Mouse (Mus musculus) midbrain, embryonic 16.5 days (tissue): ENCODE measurements around the gene Olfr279. TPM values are rescaled to one million over a fixed set of nuclear protein-coding genes. Genes with fewer than 3 reads are reported as not detected.

Experiments used
- ATAC-seq: fragments of 200-750 bp; cut with Nextera tagmentation; 2 replicates; pipeline ENCODE4 v1.8.0; 2017; ENCODE audit warnings: moderate TSS enrichment
- H3K27ac ChIP-seq: fragments of 300-500 bp; sonication (generic); 2 replicates; pipeline ENCODE4 v1.5.1; 2014; ENCODE audit warnings: mild to moderate bottlenecking, low read length, mixed read lengths
- H3K27me3 ChIP-seq: fragments of 300-500 bp; sonication (generic); 2 replicates; pipeline ENCODE4 v1.6.1; 2014; ENCODE audit warnings: low read depth, low read length, mixed read lengths; ENCODE audit not compliant: control insufficient read depth, insufficient read depth
- H3K36me3 ChIP-seq: fragments of 300-500 bp; sonication (generic); 2 replicates; pipeline ENCODE4 v1.6.1; 2014; ENCODE audit warnings: mild to moderate bottlenecking, low read length, moderate library complexity, mixed read lengths; ENCODE audit not compliant: control insufficient read depth, insufficient read depth
- H3K4me1 ChIP-seq: fragments of 300-500 bp; sonication (generic); 2 replicates; pipeline ENCODE4 v1.6.1; 2014; ENCODE audit warnings: mild to moderate bottlenecking, low read length, mixed read lengths; ENCODE audit not compliant: control insufficient read depth, insufficient read depth
- H3K4me2 ChIP-seq: fragments of 300-500 bp; sonication (generic); 2 replicates; pipeline ENCODE4 v1.6.1; 2014; ENCODE audit warnings: mild to moderate bottlenecking, low read length, mixed read lengths
- H3K4me3 ChIP-seq: fragments of 300-500 bp; sonication (generic); 2 replicates; pipeline ENCODE4 v1.5.1; 2014; ENCODE audit warnings: low read depth, mild to moderate bottlenecking, low read length, moderate library complexity, mixed read lengths
- H3K9ac ChIP-seq: fragments of 300-500 bp; sonication (generic); 2 replicates; pipeline ENCODE4 v1.6.1; 2014; ENCODE audit warnings: low read depth, low read length, mixed read lengths
- H3K9me3 ChIP-seq: fragments of 300-500 bp; sonication (generic); replicated peaks from 2 replicates; pipeline ENCODE4 v1.6.1; 2014; ENCODE audit warnings: mild to moderate bottlenecking, low read length, mixed read lengths; ENCODE audit not compliant: control insufficient read depth, poor library complexity, severe bottlenecking
- WGBS: fragments of 180-500 bp; shearing (Covaris S2); extraction: QIAGEN DNeasy Blood & Tissue Kit; methylation state at CpG from one replicate; pipeline ENCODE4 v1.1.7; 2014; 5-methylcytosine and 5-hydroxymethylcytosine counted together
- polyA plus RNA-seq: library from polyadenylated mRNA; unstranded; fragments of >200 nt; fragmentation: Nextera tagmentation; extraction: Ambion mirVana; gene quantifications from 2 replicates; pipeline ENCODE4 v1.2.1, GENCODE M21; 2015

Gene Olfr279
- polyA plus RNA-seq, 1 experiment from 2014 or later: not detected

DNA sequence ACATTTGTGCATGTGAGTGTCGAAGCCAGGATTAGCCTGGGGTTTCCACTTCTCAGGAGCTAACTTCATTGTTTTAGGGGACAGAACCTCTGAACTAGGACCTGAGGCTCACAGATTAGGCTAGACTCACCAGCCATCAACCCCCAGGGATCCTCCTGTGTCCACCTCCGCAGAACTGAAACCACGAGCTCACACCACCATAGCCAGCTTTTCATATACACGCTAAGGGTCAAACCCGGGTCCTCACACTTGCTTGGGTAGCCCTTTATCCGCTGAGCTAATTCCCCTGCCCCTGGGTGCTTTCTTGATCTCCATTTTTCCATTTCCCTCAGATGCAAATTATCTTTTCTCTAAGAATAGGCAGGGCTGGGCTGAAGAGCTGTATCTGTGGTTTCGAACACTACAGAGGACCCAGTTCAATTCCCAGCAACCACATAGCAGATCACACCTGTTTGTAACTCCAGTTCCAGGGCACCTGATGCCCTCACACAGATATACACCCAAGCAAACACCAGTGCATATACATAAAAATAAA, 12.6 kb upstream of the Olfr279 start:
- Histone ChIP-seq H3K9me3 (no peaks in the 10 kb centered on the region), H3K4me1 (no peaks in the 10 kb centered on the region), H3K4me2 (no peak overlapping the region), H3K27ac (no peak overlapping the region), H3K27me3 (no peaks in the 10 kb centered on the region), H3K36me3 (no peaks in the 10 kb centered on the region), H3K9ac (no peak overlapping the region), H3K4me3 (no peak overlapping the region)
- ATAC-seq: no peak
- 58% methylated on average over 7 of the region's 7 CpGs for WGBS

DNA sequence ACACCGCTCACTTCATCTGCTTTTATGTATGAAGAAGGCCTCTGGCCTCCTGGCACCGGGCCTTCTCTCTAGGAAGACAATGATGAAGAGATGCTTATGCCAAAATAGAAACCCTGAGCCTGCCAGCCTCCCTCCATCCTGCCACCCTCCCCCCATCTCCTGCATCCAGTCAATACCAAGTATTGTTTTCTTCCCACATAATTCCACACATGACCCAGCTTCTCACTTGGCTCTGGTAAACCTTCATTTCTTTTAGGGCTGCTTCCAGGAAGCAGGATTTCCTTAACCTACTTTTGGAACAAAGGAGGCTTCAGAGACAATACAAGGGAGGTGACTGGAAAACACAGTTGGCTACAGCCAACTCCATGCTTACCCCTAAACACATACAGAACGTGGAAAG, 9.5 kb upstream of the Olfr279 start, which contains the start of gene Lalba:
TSS of gene Lalba (minus strand) at position 21 of the 400 bp plus-strand sequence.
- Histone ChIP-seq H3K4me3 (no peak within 1 kb of the TSS), H3K4me1 (no peaks in the 10 kb centered on the region), H3K36me3 (no peaks in the 10 kb centered on the region), H3K4me2 (no peak within 1 kb of the TSS), H3K9me3 (no peaks in the 10 kb centered on the region), H3K9ac (no peak within 1 kb of the TSS), H3K27ac (no peak within 1 kb of the TSS), H3K27me3 (no peaks in the 10 kb centered on the region)
- WGBS: 66% methylated on average over 3 of the region's 3 CpGs
- no peak for ATAC-seq

DNA sequence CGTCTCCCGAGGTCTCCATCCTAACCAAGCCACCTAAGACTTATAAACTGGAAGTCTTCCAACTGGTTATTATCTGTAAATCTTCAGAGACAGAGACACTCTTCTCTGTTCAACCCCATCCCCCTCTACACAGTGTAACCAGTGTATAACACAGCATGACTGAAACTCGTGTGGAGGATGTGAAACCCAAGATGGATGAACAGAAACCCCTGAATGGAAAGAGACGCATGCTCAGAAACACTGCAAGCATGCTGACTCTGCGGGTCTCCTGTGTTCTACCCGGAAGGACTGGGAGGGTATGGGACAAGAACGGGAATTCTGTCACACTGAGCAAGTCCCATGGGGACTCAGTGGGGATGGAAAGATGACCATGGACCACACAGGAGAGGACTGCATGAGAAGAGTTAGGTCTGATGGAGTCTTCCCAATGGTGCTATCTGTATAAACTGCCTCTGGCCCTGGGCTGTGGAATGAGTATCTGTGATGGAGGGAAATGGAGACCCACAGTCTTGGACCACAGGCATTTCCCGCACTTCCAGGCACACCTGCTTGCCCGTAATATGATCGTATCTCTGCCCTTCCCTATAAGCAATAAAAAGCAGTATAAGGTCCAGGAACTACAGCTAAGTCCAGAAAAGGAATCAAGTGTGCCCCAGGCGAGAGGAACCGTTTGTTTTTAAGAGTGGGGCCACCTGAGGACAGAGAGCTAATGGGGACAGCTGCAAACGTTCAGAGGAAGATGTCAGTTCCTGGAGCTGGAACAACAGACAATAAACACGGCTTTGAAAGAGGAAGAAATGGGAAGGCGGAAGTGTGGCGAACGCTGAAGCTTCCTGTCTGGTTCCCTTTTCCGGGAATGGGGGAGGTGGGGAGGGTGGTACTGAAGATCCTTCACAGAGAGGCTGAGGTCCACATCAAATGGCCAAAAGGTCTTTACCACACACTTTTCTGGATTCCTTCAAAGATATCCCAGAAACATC, 8.0 kb upstream of the Olfr279 start:
- Histone ChIP-seq H3K27ac (no peak overlapping the region), H3K27me3 (no peaks in the 10 kb centered on the region), H3K9me3 (no peaks in the 10 kb centered on the region), H3K9ac (no peak overlapping the region), H3K4me1 (no peaks in the 10 kb centered on the region), H3K36me3 (no peaks in the 10 kb centered on the region), H3K4me3 (no peak overlapping the region), H3K4me2 (no peak overlapping the region)
- 84% methylated on average over 18 of the region's 18 CpGs for WGBS
- no peak for ATAC-seq

DNA sequence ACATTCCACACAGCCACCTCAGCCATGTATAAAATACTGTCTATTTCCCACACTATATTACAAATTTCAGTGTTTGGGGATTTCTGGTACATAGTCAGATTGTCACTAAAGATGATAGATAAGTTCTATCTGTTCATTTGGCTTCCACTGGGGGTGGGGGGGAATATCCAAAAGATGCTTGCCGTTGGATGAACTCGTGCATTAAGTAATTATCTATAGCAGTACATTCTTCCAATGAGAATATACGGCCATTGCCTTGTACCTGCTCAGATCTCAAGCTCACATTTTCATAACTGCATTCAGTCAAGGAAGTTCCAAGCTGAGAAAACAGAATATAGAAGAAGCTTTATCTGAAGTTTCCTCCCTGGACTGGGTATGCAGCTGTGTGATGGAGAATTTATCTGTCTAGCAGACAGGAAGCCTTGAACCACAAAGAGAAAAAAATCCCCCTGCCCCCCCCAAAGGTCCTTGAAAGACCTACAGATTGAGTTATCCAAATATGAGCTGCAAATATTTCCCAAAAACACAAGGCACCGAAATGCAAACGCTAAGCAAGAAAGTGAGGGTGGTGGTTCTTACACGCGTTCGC, 5.7 kb upstream of the Olfr279 start:
- Histone ChIP-seq H3K27ac (no peak overlapping the region), H3K4me1 (no peaks in the 10 kb centered on the region), H3K4me2 (no peak overlapping the region), H3K27me3 (no peaks in the 10 kb centered on the region), H3K4me3 (no peak overlapping the region), H3K9ac (no peak overlapping the region), H3K9me3 (no peaks in the 10 kb centered on the region), H3K36me3 (no peaks in the 10 kb centered on the region)
- WGBS: 97% methylated on average over 8 of the region's 8 CpGs
- no peak for ATAC-seq

DNA sequence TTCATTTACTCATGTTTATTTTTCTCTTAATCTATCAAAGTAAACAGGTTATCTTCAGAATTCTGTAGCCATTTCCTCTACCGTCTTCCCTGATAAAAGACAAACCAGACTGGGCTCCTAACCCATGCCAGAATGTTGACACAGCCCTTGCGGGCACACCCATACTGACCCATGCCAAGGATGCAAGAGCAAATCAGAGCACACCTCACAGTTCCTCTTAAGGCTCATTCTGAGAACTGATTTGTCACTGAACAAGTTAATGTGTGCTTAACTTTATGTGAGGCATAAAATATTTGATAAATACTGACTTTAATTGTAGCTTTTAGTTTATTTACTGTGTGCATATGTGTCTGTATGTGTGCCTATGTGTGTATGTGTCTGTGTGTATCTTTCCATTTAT, 870 bp upstream of the Olfr279 start:
- ATAC-seq: no peak

DNA sequence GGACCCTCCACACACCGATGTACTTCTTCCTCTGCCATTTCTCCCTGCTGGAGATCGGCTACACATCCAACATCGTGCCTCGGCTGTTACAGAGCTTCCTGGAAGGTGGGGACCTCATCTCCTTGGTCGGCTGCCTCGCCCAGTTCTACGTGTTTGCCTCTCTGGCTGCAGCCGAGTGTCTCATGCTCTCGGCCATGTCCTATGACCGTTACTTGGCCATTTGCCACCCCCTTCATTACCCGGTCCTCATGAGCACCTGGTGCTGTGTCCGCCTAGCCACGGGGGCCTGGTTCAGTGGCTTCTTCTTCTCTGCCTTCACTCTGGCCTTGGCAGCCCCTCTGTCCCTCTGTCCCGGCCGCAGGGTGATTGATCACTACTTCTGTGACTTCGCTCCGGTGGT, 5.4 kb downstream of the Olfr279 start:
- no peaks in the 10 kb centered on the region for H3K4me1 ChIP-seq
- ATAC-seq: no peak
- no peak overlapping the region for H3K4me2 ChIP-seq
- 89% methylated on average over 17 of the region's 17 CpGs for WGBS
- H3K4me3 ChIP-seq: no peak overlapping the region
- no peaks in the 10 kb centered on the region for H3K36me3 ChIP-seq
- H3K9me3 ChIP-seq: no peaks in the 10 kb centered on the region
- no peaks in the 10 kb centered on the region for H3K27me3 ChIP-seq
- no peak overlapping the region for H3K27ac ChIP-seq
- no peak overlapping the region for H3K9ac ChIP-seq

More for the DNA sequence above, 870 bp upstream of the Olfr279 start:
- Histone ChIP-seq H3K4me3 (no peak overlapping the region), H3K27ac (no peak overlapping the region), H3K27me3 (no peaks in the 10 kb centered on the region), H3K36me3 (no peaks in the 10 kb centered on the region), H3K9me3 (no peaks in the 10 kb centered on the region), H3K4me1 (no peaks in the 10 kb centered on the region), H3K4me2 (no peak overlapping the region), H3K9ac (no peak overlapping the region)
- WGBS: 91% methylated on average over 2 of the region's 2 CpGs

DNA sequence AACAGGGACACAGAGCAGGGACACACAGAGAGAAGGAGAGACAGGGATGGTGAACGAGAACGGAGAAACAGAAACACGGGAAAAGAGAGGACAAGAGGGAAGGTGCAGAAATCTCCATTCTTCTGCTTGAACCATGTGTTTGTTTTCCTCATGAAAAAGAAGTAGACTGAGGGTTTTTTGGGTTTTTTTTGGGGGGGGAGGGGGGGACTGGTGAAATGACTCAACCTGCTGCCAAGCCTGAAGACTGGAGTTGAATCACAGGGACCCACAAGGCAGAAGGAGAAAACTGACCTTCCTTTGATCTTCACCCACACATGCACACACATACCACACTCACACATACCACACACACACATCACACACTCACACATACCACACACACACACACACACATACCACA, 11.1 kb downstream of the Olfr279 start:
- Histone ChIP-seq H3K9ac (no peak overlapping the region), H3K27ac (no peak overlapping the region)
- ATAC-seq: no peak

DNA sequence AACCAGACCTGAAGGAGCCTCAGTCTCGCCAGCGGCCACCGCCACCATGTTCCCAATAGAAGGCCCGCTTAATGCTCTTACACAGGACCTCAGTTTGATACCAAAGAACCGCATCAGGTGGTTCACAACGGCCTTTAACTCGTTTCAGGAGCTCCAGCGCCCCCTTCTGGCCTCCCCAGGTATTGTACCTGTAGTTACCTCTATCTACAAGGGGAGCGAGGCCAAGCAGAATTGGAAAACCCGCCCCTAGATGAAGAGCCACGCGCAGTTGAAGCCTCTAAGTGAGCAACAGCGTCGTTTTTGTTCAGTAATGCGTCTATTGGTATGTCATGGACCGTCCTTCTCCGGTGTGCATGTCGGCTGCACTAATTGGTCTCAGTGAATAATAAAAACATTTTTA, 12.3 kb downstream of the Olfr279 start:
- Histone ChIP-seq H3K9me3 (no peaks in the 10 kb centered on the region), H3K4me3 (no peak overlapping the region), H3K27ac (no peak overlapping the region), H3K9ac (no peak overlapping the region), H3K36me3 (no peaks in the 10 kb centered on the region), H3K4me1 (no peaks in the 10 kb centered on the region), H3K27me3 (no peaks in the 10 kb centered on the region), H3K4me2 (peak overlapping the region; percentile 22)
- 16% methylated on average over 18 of the region's 18 CpGs for WGBS
- no peak for ATAC-seq

More for the DNA sequence above, 11.1 kb downstream of the Olfr279 start:
- Histone ChIP-seq H3K4me1 (no peaks in the 10 kb centered on the region), H3K27me3 (no peaks in the 10 kb centered on the region), H3K4me2 (no peak overlapping the region), H3K36me3 (no peaks in the 10 kb centered on the region), H3K4me3 (no peak overlapping the region), H3K9me3 (no peaks in the 10 kb centered on the region)
- 80% methylated on average over 3 of the region's 3 CpGs for WGBS
